In genomic region chr12:98258845-98259517, GRCm38 (mm10) we compare ENCODE assay signal across 8 mouse cellular contexts. TPM values are rescaled to one million over a fixed set of nuclear protein-coding genes. Genes with fewer than 3 reads are reported as not detected.
A peak's percentile ranks its signal among the peaks of the same experiment; 100 is the strongest.
DNase-seq lines count a peak whose midpoint lies in the region; ATAC-seq lines count a peak whose summit lies in the region.

TSS of gene Galc (minus strand) at chr12:98259459.

- peak; percentile 84 for ATAC-seq in inflammation-experienced regulatory T-cells, adult 6 months

- DNase-seq in adrenal gland, adult 2 months = peak; percentile 94
- peak; percentile 92 for DNase-seq in embryo, embryonic 11 days
- DNase-seq in gastrocnemius, postnatal 25 days = peak; percentile 86
- DNase-seq in left cerebral cortex, adult 9 months (ENCODE audit: low spot score in 2 of 2) = peak; percentile 69 to 89
- peak; percentile 87 to 89 for DNase-seq in right cerebral cortex, adult 2 months (ENCODE audit: low spot score in 2 of 2)
- peak; percentile 42 for DNase-seq in urinary bladder, postnatal 10 days (ENCODE audit: low spot score)

- peak within 1 kb of the TSS; percentile 98 for H3K4me3 ChIP-seq in megakaryocyte, embryonic 14.5 days (replicated peaks)

- H3K27me3 ChIP-seq in megakaryocyte, embryonic 14.5 days (replicated peaks) = no peaks in the 10 kb centered on the region

- no peaks in the 10 kb centered on the region for H3K9me3 ChIP-seq in megakaryocyte, embryonic 14.5 days

- peaks cover 5% of the 10 kb centered on the region for H3K36me3 ChIP-seq in megakaryocyte, embryonic 14.5 days (replicated peaks; ENCODE audit: low read length)

- peaks cover 33% of the 10 kb centered on the region for H3K4me1 ChIP-seq in megakaryocyte, embryonic 14.5 days

RNA-seq across cellular contexts. Expression of gene Galc, which starts in this region (rescaled TPM):
- 10 to 100 TPM; 13.8 to 17.6 TPM for total RNA-seq in adrenal gland, adult 2 months (2021)
- polyA plus RNA-seq in adrenal gland, adult 2 months (2012; rRNA removed) = 5.4 and 7.3 TPM in 2 replicates
- 1 to 10 TPM; 3.9 to 4.2 TPM for total RNA-seq in gastrocnemius, postnatal 25 days (2021)
- 1 to 10 TPM; 2.1 to 3.3 (median 2.5) TPM for polyA plus RNA-seq in inflammation-experienced regulatory T-cells, adult 6 months (2017; shearing (Covaris generic))
- polyA plus RNA-seq in megakaryocyte, embryonic 14.5 days (2012; ENCODE audit: insufficient read depth, low replicate concordance) = 0.93 and 2.9 TPM in 2 replicates

Comparison
In these comparisons a context has a peak if more than half of its experiments do, and no peak if none do; other contexts are left out.
1. Peak in every context shown above with its lines: DNase-seq, ATAC-seq and H3K4me3 ChIP-seq.
2. DNase-seq: peak in every context shown above with its lines; median percentile 94 in adrenal gland, adult 2 months; 92 in embryo, embryonic 11 days; 88 in right cerebral cortex, adult 2 months; 86 in gastrocnemius, postnatal 25 days; 79 in left cerebral cortex, adult 9 months; 42 in urinary bladder, postnatal 10 days.